Mouse (Mus musculus) G1E (cell line): Measurements from ENCODE around the gene Pla2g4b.

ENCODE experiments used
- CTCF ChIP-seq: IDR thresholded peaks from 2 replicates; pipeline ENCODE4 v1.5.1; 2012; ENCODE audit warnings: low read depth, low read length, inconsistent platforms, mixed read lengths
- GATA1 ChIP-seq: IDR thresholded peaks from 2 replicates; pipeline ENCODE4 v1.6.1; 2012; ENCODE audit warnings: borderline replicate concordance, low read length, inconsistent platforms, mixed read lengths
- TAL1 ChIP-seq: conservative IDR thresholded peaks from 2 replicates; pipeline ENCODE4 v1.6.1; 2012; ENCODE audit warnings: low read depth, low read length, inconsistent platforms, mixed read lengths

- TF ChIP-seq CTCF (no peak), GATA1 (no peak), TAL1 (no peak)
Observed at GRCm38 (mm10) chr2:120044101-120044603, 10.9 kb downstream of the Pla2g4b start.
